Mouse (Mus musculus) lung, embryonic 16.5 days (tissue): ENCODE data around the gene Adra2a. TPM values are rescaled to one million over a fixed set of nuclear protein-coding genes. Genes with fewer than 3 reads are reported as not detected.

Source experiments
- ATAC-seq: fragments of 200-750 bp; cut with Nextera tagmentation; 2 replicates; pipeline ENCODE4 v1.8.0; 2017; ENCODE audit warnings: low read depth, mild to moderate bottlenecking, moderate library complexity
- H3K27ac ChIP-seq: fragments of 300-500 bp; sonication (generic); 2 replicates; pipeline ENCODE4 v1.5.1; 2014; ENCODE audit warnings: mild to moderate bottlenecking, control low read depth, low read length
- H3K27me3 ChIP-seq: fragments of 300-500 bp; sonication (generic); 2 replicates; pipeline ENCODE4 v1.6.1; 2014; ENCODE audit warnings: low read depth, low read length, mixed read lengths; ENCODE audit not compliant: control insufficient read depth, insufficient read depth
- H3K36me3 ChIP-seq: fragments of 300-500 bp; sonication (generic); 2 replicates; pipeline ENCODE4 v1.6.1; 2014; ENCODE audit warnings: low read length; ENCODE audit not compliant: control insufficient read depth, insufficient read depth
- H3K4me1 ChIP-seq: fragments of 300-500 bp; sonication (generic); replicated peaks from 2 replicates; pipeline ENCODE4 v1.6.1; 2014; ENCODE audit warnings: low read length, mixed read lengths; ENCODE audit not compliant: control insufficient read depth, insufficient read depth
- H3K4me2 ChIP-seq: fragments of 300-500 bp; sonication (generic); 2 replicates; pipeline ENCODE4 v1.6.1; 2014; ENCODE audit warnings: low read depth, low read length, control low read depth
- H3K4me3 ChIP-seq: fragments of 300-500 bp; sonication (generic); 2 replicates; pipeline ENCODE4 v1.5.1; 2014; ENCODE audit warnings: mild to moderate bottlenecking, low read length, control low read depth
- H3K9ac ChIP-seq: fragments of 300-500 bp; sonication (generic); 2 replicates; pipeline ENCODE4 v1.6.1; 2014; ENCODE audit warnings: low read length, control low read depth
- H3K9me3 ChIP-seq: fragments of 300-500 bp; sonication (generic); 2 replicates; pipeline ENCODE4 v1.6.1; 2016; ENCODE audit warnings: low read length; ENCODE audit not compliant: control insufficient read depth
- WGBS: fragments of 180-500 bp; shearing (Covaris S2); extraction: QIAGEN DNeasy Blood & Tissue Kit; methylation state at CpG from one replicate; pipeline ENCODE4 v1.1.7; 2014; 5-methylcytosine and 5-hydroxymethylcytosine counted together
- polyA plus RNA-seq: library from polyadenylated mRNA; unstranded; fragments of >200 nt; fragmentation: Nextera tagmentation; extraction: Ambion mirVana; gene quantifications from 2 replicates; pipeline ENCODE4 v1.2.1, GENCODE M21; 2015

Adra2a gene
- 0.09 and 0.11 TPM in 2 replicates for polyA plus RNA-seq

DNA sequence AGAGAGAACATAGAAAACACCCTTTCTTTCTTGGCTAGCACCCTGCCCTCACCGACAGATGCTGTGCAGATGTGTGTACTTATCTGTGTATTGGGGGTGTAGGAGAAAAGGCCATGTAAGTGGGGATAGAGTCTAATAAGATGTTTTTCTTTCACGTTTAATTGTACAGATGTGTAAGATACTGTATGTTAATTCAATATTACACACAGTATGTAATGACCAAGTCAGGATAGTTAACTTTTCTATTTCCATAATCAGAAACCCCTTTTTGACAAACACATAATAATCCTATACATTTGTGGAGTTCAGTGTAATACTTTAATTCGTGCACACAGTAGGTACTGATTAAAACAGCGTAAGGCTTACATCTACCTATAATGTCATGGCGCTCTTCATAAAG, at the start of gene Adra2a:
Adra2a (plus strand) TSS at position 301 of the 400 bp plus-strand sequence.
- Histone ChIP-seq H3K4me3 (peak within 1 kb of the TSS; percentile 57), H3K36me3 (no peaks in the 10 kb centered on the region), H3K9me3 (no peaks in the 10 kb centered on the region), H3K27me3 (peaks cover 42% of the 10 kb centered on the region), H3K27ac (no peak within 1 kb of the TSS), H3K4me2 (peak within 1 kb of the TSS; percentile 99), H3K4me1 (peaks cover 31% of the 10 kb centered on the region), H3K9ac (peak within 1 kb of the TSS; percentile 63)
- ATAC-seq: no peak
- 73% methylated on average over 5 of the region's 5 CpGs for WGBS

DNA sequence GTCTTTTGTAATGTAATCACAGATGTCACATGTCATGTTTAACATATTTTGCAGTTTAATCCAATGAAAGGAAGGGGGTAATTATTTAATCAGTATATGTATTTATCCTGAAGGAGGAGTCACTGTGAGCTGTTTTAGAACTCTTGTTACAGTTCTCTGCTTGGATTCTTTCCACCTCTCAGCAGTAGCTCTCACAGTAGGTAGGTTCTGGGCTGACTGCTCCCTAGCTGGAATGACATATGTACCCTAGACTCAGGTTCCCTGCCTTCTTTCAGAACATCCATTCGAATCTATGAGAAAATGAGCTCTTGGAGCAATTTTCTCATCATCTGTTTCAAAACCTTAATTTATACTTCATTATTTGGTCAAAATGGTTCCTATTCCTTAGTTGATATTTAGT, 49.7 kb upstream of the Adra2a start:
- H3K36me3 ChIP-seq: no peaks in the 10 kb centered on the region
- WGBS: 78% methylated on average over 1 of the region's 1 CpGs
- no peak overlapping the region for H3K27ac ChIP-seq
- H3K4me2 ChIP-seq: no peak overlapping the region
- ATAC-seq: no peak
- H3K4me1 ChIP-seq: no peaks in the 10 kb centered on the region
- H3K27me3 ChIP-seq: no peaks in the 10 kb centered on the region
- H3K9me3 ChIP-seq: no peaks in the 10 kb centered on the region
- H3K4me3 ChIP-seq: no peak overlapping the region
- no peak overlapping the region for H3K9ac ChIP-seq

DNA sequence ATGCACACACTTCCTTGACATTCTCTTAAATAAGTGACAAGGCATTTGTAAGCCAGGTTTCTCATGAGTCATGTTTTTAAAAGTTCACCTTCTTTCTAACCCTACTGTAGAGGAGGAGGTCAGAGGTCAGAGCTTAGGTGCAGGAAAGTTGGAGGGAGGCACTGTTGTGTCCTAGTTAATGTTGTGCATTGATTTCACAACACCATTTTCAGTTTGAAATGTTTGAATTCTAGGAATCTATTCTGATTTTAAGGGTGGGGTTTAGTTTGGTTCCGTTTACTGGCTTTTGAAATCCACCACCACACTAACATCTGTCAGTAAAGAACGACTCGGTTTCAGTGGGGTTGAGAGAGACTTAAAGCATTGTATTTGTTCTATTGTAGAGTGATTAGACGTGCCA, 33.0 kb upstream of the Adra2a start:
- H3K4me2 ChIP-seq: no peak overlapping the region
- no peak overlapping the region for H3K4me3 ChIP-seq
- no peak overlapping the region for H3K9ac ChIP-seq
- H3K27ac ChIP-seq: no peak overlapping the region
- H3K27me3 ChIP-seq: no peaks in the 10 kb centered on the region
- ATAC-seq: no peak
- WGBS: 61% methylated on average over 4 of the region's 4 CpGs
- H3K36me3 ChIP-seq: no peaks in the 10 kb centered on the region
- H3K9me3 ChIP-seq: no peaks in the 10 kb centered on the region
- H3K4me1 ChIP-seq: no peaks in the 10 kb centered on the region

DNA sequence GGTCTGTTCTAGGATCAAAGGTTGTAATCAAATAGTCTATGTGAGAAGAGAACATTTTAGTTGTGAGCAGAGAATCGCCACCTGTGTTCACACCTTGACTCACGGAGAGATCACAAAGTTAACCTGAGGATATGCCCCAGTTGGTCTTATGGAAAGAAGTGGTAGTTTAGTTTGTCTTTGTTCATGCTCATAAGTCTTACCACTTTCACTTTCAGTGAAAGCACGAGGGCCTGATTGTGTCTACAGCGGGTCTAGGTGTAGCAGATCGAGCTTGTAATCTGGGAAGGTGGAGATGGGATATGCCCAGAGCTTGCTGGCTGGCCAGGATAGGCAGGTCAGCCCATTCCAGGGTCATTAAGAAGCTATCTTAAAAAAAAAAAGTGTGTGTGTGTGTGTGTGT, 29.0 kb upstream of the Adra2a start:
- no peaks in the 10 kb centered on the region for H3K4me1 ChIP-seq
- H3K4me3 ChIP-seq: no peak overlapping the region
- no peak overlapping the region for H3K27ac ChIP-seq
- no peak overlapping the region for H3K9ac ChIP-seq
- ATAC-seq: no peak
- no peaks in the 10 kb centered on the region for H3K36me3 ChIP-seq
- no peaks in the 10 kb centered on the region for H3K9me3 ChIP-seq
- no peak overlapping the region for H3K4me2 ChIP-seq
- no peaks in the 10 kb centered on the region for H3K27me3 ChIP-seq
- WGBS: 91% methylated on average over 5 of the region's 5 CpGs

DNA sequence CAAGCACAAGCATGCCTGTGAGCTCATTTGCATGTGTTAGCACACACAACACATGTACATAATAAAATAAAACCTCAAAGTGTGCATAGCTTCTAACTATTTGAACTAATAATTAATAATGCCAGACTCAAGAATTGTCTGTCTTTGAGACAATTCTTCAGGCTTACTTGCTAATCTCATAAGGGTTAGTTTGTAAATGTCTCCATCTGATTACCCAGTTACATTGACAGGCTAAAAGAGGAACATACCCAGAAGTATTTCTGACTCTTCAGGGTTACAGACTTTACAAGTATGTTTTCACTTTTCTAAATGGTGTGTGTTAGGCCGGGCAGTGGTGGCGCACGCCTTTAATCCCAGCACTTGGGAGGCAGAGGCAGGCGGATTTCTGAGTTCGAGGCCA, 28.4 kb upstream of the Adra2a start:
- Histone ChIP-seq H3K4me1 (no peaks in the 10 kb centered on the region), H3K9me3 (no peaks in the 10 kb centered on the region), H3K27ac (no peak overlapping the region), H3K4me3 (no peak overlapping the region), H3K4me2 (no peak overlapping the region), H3K36me3 (no peaks in the 10 kb centered on the region), H3K9ac (no peak overlapping the region), H3K27me3 (no peaks in the 10 kb centered on the region)
- no peak for ATAC-seq
- WGBS: 93% methylated on average over 5 of the region's 5 CpGs

DNA sequence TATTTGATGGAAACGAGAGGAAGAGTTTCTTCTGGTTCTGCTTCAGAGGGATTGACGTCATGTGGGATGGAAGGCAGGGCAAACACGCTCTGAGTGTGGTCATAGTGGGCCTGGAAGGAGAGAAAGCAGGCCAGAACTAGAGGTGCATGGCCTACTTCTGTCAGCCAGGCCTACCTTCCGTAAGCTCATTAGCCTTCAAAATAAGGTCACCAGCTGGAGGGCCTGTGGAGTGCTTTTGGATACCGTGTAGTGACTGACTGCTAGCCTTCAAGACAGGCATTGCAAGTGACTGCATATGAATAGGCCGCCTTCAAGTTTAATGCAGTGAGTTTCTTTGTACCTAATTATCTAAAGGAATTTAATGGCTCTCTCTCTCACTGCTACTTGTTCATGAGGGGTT, 8.9 kb upstream of the Adra2a start:
- no peak for ATAC-seq
- H3K9ac ChIP-seq: no peak overlapping the region
- H3K36me3 ChIP-seq: peaks cover 16% of the 10 kb centered on the region
- 90% methylated on average over 6 of the region's 6 CpGs for WGBS
- H3K4me2 ChIP-seq: no peak overlapping the region
- H3K9me3 ChIP-seq: no peaks in the 10 kb centered on the region
- H3K4me3 ChIP-seq: no peak overlapping the region
- no peaks in the 10 kb centered on the region for H3K27me3 ChIP-seq
- H3K4me1 ChIP-seq: no peaks in the 10 kb centered on the region
- no peak overlapping the region for H3K27ac ChIP-seq

DNA sequence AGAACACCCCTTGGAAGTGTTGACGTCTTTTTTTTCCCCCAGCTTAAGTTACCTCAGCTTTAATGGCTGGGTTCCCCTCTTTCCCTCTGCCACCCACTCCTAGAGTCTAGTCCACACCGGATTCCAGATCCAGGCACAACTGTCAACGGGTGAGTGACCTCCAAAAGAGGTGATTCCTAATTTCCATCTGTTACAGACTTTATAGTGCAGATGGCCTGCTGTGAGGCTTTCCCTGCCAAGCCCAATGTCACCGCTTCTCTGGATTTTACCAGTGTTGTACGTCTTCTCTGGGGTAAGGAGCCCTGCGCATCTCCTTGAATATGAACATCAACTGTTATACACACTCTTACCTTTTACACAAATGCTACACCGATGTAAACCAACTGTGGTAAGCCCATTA, 4.5 kb upstream of the Adra2a start:
- Histone ChIP-seq H3K4me2 (no peak overlapping the region), H3K36me3 (peaks cover 8% of the 10 kb centered on the region), H3K4me1 (peaks cover 5% of the 10 kb centered on the region), H3K27me3 (peaks cover 4% of the 10 kb centered on the region), H3K4me3 (no peak overlapping the region), H3K9me3 (no peaks in the 10 kb centered on the region), H3K9ac (no peak overlapping the region), H3K27ac (no peak overlapping the region)
- no peak for ATAC-seq
- 72% methylated on average over 7 of the region's 7 CpGs for WGBS

DNA sequence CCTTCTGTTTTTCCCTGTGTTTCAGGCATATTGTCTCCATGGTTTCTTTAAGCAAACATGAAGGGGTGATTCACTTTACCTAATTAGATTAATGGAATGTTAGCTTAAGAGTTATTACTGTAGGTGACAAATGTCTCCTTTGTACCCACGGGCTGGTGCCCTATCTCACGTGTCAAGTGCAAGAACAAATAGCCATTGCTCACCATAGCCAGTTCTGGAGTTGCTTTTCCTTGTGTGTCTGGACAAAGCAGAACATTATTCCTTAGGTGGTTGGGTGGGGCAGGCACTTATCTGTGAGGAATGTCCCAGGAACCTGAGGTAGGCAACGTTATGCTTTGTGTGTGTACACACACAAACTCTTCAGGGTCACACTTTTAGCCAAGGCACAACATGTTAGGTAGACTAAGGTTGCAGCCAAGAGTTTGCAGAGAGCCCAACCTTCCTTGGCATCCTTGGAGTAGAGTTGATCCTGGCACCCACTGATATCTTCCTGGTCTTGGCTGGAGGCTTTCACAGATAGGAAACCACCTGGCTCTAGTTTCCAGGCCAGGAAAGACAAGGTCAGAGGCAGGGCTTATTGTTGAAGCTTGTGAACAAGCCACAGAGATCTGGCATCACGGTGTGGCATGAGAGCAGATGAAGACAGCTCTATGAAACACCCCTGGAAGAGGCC, 3.5 kb upstream of the Adra2a start:
- no peak overlapping the region for H3K4me3 ChIP-seq
- H3K36me3 ChIP-seq: peaks cover 3% of the 10 kb centered on the region; the same call in 1 of the 2 replicates
- H3K4me2 ChIP-seq: 0 out of 2 replicates have a peak overlapping the region, but pooled peaks have one; percentile 7
- ATAC-seq: peak; percentile 48
- H3K9me3 ChIP-seq: no peaks in the 10 kb centered on the region
- peak overlapping the region; percentile 74 for H3K27ac ChIP-seq
- 30% methylated on average over 4 of the region's 4 CpGs for WGBS
- H3K9ac ChIP-seq: no peak overlapping the region
- peaks cover 9% of the 10 kb centered on the region for H3K27me3 ChIP-seq
- peaks cover 11% of the 10 kb centered on the region for H3K4me1 ChIP-seq

DNA sequence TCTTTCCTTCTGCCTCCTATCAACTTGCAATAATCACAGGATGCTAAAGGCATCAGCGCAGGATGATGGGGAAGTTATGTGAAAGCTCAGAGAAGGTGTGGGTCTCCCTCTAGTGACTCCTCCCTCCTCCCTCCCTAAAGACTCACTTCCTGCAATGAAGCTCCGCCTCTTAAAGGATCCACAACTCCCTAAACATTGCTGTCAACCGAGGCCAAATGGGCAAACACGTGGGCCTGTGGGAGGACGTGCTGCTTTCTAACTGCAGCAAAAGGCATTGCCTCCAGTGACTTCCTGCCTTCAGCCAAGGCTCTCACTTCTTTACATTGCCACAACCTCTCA, 3.0 kb upstream of the Adra2a start:
- Histone ChIP-seq H3K4me2 (0 out of 2 replicates have a peak overlapping the region, but pooled peaks have one; percentile 7), H3K4me3 (no peak overlapping the region), H3K36me3 (peaks cover 3% of the 10 kb centered on the region; the same call in 1 of the 2 replicates), H3K9me3 (no peaks in the 10 kb centered on the region), H3K4me1 (peaks cover 16% of the 10 kb centered on the region), H3K9ac (no peak overlapping the region), H3K27ac (peak overlapping the region; percentile 74), H3K27me3 (peaks cover 14% of the 10 kb centered on the region)
- ATAC-seq: no peak
- 28% methylated on average over 5 of the region's 5 CpGs for WGBS
